Comparison of ENCODE assay signal across 8 mouse cellular contexts in the genomic region with DNA sequence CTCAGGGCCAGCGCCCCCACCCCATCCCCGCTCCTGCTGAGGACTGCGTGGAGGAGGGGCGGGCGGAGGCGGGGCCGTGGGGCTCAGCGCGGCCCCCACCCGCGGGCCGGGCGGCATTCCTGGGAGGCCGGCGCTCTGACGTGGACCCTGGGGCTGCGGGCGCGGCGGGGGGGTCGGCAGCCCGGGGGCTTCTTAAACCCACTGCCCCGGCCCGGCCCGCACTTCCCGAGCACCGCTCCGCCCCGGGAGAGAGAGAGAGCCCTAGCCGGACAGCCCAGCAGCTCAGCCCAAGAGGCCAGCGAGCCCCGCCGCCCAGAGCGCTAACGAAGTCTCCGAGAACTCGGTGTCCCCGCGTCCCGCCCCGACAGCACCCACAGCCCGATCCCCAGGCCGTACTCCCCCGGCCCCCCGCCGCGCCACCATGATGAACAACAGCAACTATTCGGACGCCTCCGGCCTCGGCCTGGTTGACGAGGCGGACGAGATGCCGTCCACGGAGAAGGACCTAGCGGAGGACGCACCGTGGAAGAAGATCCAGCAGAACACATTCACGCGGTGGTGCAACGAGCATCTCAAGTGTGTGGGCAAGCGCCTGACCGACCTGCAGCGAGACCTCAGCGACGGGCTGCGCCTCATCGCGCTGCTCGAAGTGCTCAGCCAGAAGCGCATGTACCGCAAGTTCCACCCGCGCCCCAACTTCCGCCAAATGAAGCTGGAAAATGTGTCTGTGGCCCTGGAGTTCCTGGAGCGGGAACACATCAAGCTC. TPM values are rescaled to one million over a fixed set of nuclear protein-coding genes. Genes with fewer than 3 reads are reported as not detected.
A peak's percentile ranks its signal among the peaks of the same experiment; 100 is the strongest.
DNase-seq lines count a peak whose midpoint lies in the region; ATAC-seq and TF ChIP-seq lines count a peak whose summit lies in the region.

A gene (plus strand): TSS at position 219 of the 766 bp plus-strand sequence.

- peak; percentile 22 for DNase-seq in kidney, adult 18-20 months
- no peak for DNase-seq in kidney, adult 11 months
- DNase-seq in gastrocnemius, postnatal 10 days, result peak; percentile 76
- peak; percentile 64 for DNase-seq in skeletal muscle tissue, adult 2 months (ENCODE audit: low read depth, low spot score)
- DNase-seq in left cerebral cortex, adult 8-10 months (ENCODE audit: low spot score in 2 of 2), result no peak

- H3K36me3 ChIP-seq in hindbrain, embryonic 15.5 days, result no peaks in the 10 kb centered on the region
- H3K36me3 ChIP-seq in lung, embryonic 16.5 days (ENCODE audit: control insufficient read depth, insufficient read depth, low read length), result no peaks in the 10 kb centered on the region

- no peak for TF ChIP-seq POLR2A in bone marrow, adult 2 months (IDR thresholded peaks at IDR 0.05; ENCODE audit: borderline replicate concordance, control insufficient read depth, low read depth, low read length)

- WGBS in bone marrow, adult 2 months, result 3% methylated on average over 76 of the region's 77 CpGs
- under 1% methylated on average over 65 of the region's 77 CpGs for WGBS in hindbrain, embryonic 15.5 days
- under 1% methylated on average over 46 of the region's 77 CpGs for WGBS in lung, embryonic 16.5 days

- peaks cover 37% of the 10 kb centered on the region for H3K27me3 ChIP-seq in hindbrain, embryonic 15.5 days
- H3K27me3 ChIP-seq in lung, embryonic 16.5 days (ENCODE audit: control insufficient read depth, insufficient read depth, low read depth, low read length), result peaks cover 21% of the 10 kb centered on the region

- H3K9ac ChIP-seq in hindbrain, embryonic 15.5 days, result peak within 1 kb of the TSS; percentile 49
- H3K9ac ChIP-seq in lung, embryonic 16.5 days (ENCODE audit: low read length), result peak within 1 kb of the TSS; percentile 74

- no peak for ATAC-seq in hindbrain, embryonic 15.5 days (ENCODE audit: low FRiP score, low read depth)
- ATAC-seq in lung, embryonic 16.5 days (ENCODE audit: low read depth), result peak; percentile 28

- peak within 1 kb of the TSS; percentile 81 for H3K4me2 ChIP-seq in hindbrain, embryonic 15.5 days
- peak within 1 kb of the TSS; percentile 94 for H3K4me2 ChIP-seq in lung, embryonic 16.5 days (ENCODE audit: low read depth, low read length)

- no peak within 1 kb of the TSS; the same call in 1 of the 2 replicates for H3K27ac ChIP-seq in bone marrow, adult 2 months (ENCODE audit: control insufficient read depth, insufficient read depth, low read depth, low read length, poor library complexity)
- peak within 1 kb of the TSS; percentile 79; the same call in 1 of the 2 replicates for H3K27ac ChIP-seq in hindbrain, embryonic 15.5 days (replicated peaks)
- peak within 1 kb of the TSS; percentile 45; the same call in 1 of the 2 replicates for H3K27ac ChIP-seq in lung, embryonic 16.5 days (ENCODE audit: low read length)

- no peaks in the 10 kb centered on the region for H3K4me1 ChIP-seq in bone marrow, adult 2 months (ENCODE audit: control insufficient read depth, insufficient read depth, low read length)
- H3K4me1 ChIP-seq in hindbrain, embryonic 15.5 days (replicated peaks), result peaks cover 49% of the 10 kb centered on the region
- H3K4me1 ChIP-seq in lung, embryonic 16.5 days (replicated peaks; ENCODE audit: control insufficient read depth, insufficient read depth, low read length), result peaks cover 23% of the 10 kb centered on the region

- peak within 1 kb of the TSS; percentile 16 for H3K4me3 ChIP-seq in bone marrow, adult 2 months (replicated peaks; ENCODE audit: control insufficient read depth, low read depth, low read length)
- peak within 1 kb of the TSS; percentile 44 for H3K4me3 ChIP-seq in hindbrain, embryonic 15.5 days
- peak within 1 kb of the TSS; percentile 65 for H3K4me3 ChIP-seq in lung, embryonic 16.5 days (ENCODE audit: low read length)

- no peak for TF ChIP-seq CTCF in bone marrow, adult 2 months (IDR thresholded peaks at IDR 0.05; ENCODE audit: control insufficient read depth, insufficient read depth, low read length)

- H3K9me3 ChIP-seq in hindbrain, embryonic 15.5 days, result no peaks in the 10 kb centered on the region
- H3K9me3 ChIP-seq in lung, embryonic 16.5 days (ENCODE audit: control insufficient read depth, low read length), result no peaks in the 10 kb centered on the region

RNA-seq across cellular contexts. Expression of the gene that starts here (rescaled TPM):
- 0.40 TPM in 1 of 2 replicates, not detected in the other for polyA plus RNA-seq in bone marrow, adult 2 months (2011; ENCODE audit: insufficient read depth, insufficient read length, low replicate concordance, missing spikeins)
- total RNA-seq in gastrocnemius, postnatal 10 days (2021), result 100 to 1,000 TPM; 393 to 460 TPM
- 4.2 and 5.1 TPM in 2 replicates for polyA plus RNA-seq in hindbrain, embryonic 15.5 days (2015; fragmentation: Nextera tagmentation; extraction: Ambion mirVana)
- polyA plus RNA-seq in lung, embryonic 16.5 days (2015; fragmentation: Nextera tagmentation; extraction: Ambion mirVana), result 5.7 and 5.8 TPM in 2 replicates
- total RNA-seq in left cerebral cortex, adult 8-10 months (2022), result 1 to 10 TPM; 1.9 to 3.9 (median 2.9) TPM

Comparison
In these comparisons a context has a peak if more than half of its experiments do, and no peak if none do; other contexts are left out.
1. RNA of the gene that starts here (total RNA-seq): 393 to 460 TPM in gastrocnemius, postnatal 10 days; 1.9 to 3.9 TPM in left cerebral cortex, adult 8-10 months; every median in the first group is over 10 times any median in the second.
2. DNase-seq: peak in kidney, adult 18-20 months (single experiment), gastrocnemius, postnatal 10 days (single experiment) and skeletal muscle tissue, adult 2 months (single experiment); none in kidney, adult 11 months (single experiment) and left cerebral cortex, adult 8-10 months (0 of 2).
3. Peak in every context shown above with its lines, with median percentiles within 50 percentile points of each other: H3K4me3 ChIP-seq.